Mouse (Mus musculus) hindbrain, embryonic 11.5 days (tissue): ENCODE measurements at regions not wholly inside any gene's neighbourhood (a gene's known extent, or its start where the extent isn't known, plus 50 kb on each side); places are given as distances from the start of the nearest gene placed in this dataset.

ENCODE experiments used
- ATAC-seq: fragments of 200-750 bp; cut with Nextera tagmentation; 2 replicates; pipeline ENCODE4 v1.8.0; 2017; ENCODE audit warnings: mild to moderate bottlenecking, moderate TSS enrichment, moderate library complexity; ENCODE audit not compliant: low FRiP score
- DNase-seq: peaks from one replicate; pipeline ENCODE4 v3.0.0-alpha.2; 2015; ENCODE audit warnings: low spot score
- H3K27ac ChIP-seq: fragments of 300-500 bp; sonication (generic); 2 replicates; pipeline ENCODE4 v1.5.1; 2014; ENCODE audit warnings: mild to moderate bottlenecking, low read depth, low read length
- H3K27me3 ChIP-seq: fragments of 300-500 bp; sonication (generic); 2 replicates; pipeline ENCODE4 v1.6.1; 2014; ENCODE audit warnings: mild to moderate bottlenecking, low read length, moderate library complexity, mixed read lengths; ENCODE audit not compliant: control insufficient read depth, insufficient read depth
- H3K36me3 ChIP-seq: fragments of 300-500 bp; sonication (generic); 2 replicates; pipeline ENCODE4 v1.6.1; 2014; ENCODE audit warnings: mild to moderate bottlenecking, low read length, moderate library complexity, mixed read lengths; ENCODE audit not compliant: control insufficient read depth, insufficient read depth
- H3K4me1 ChIP-seq: fragments of 300-500 bp; sonication (generic); replicated peaks from 2 replicates; pipeline ENCODE4 v1.6.1; 2014; ENCODE audit warnings: low read length, mixed read lengths; ENCODE audit not compliant: control insufficient read depth, insufficient read depth
- H3K4me2 ChIP-seq: fragments of 300-500 bp; sonication (generic); replicated peaks from 2 replicates; pipeline ENCODE4 v1.6.1; 2014; ENCODE audit warnings: mild to moderate bottlenecking, low read depth, low read length
- H3K4me3 ChIP-seq: fragments of 300-500 bp; sonication (generic); 2 replicates; pipeline ENCODE4 v1.5.1; 2014; ENCODE audit warnings: low read depth, low read length
- H3K9ac ChIP-seq: fragments of 300-500 bp; sonication (generic); 2 replicates; pipeline ENCODE4 v1.6.1; 2014; ENCODE audit warnings: low read depth, low read length
- H3K9me3 ChIP-seq: fragments of 300-500 bp; sonication (generic); 2 replicates; pipeline ENCODE4 v1.6.1; 2016; ENCODE audit warnings: low read length; ENCODE audit not compliant: control insufficient read depth
- WGBS: fragments of 180-500 bp; shearing (Covaris S2); extraction: QIAGEN DNeasy Blood & Tissue Kit; methylation state at CpG from one replicate; pipeline ENCODE4 v1.1.7; 2014; 5-methylcytosine and 5-hydroxymethylcytosine counted together

- Histone ChIP-seq H3K9me3 (no peaks in the 10 kb centered on the region), H3K27me3 (no peaks in the 10 kb centered on the region), H3K27ac (no peak overlapping the region), H3K4me3 (no peak overlapping the region), H3K9ac (no peak overlapping the region), H3K4me1 (no peaks in the 10 kb centered on the region), H3K36me3 (no peaks in the 10 kb centered on the region), H3K4me2 (no peak overlapping the region)
- WGBS, result 85% methylated on average over 11 of the region's 11 CpGs
- ATAC-seq (no peak), DNase-seq (no peak)
Observed at GRCm38 (mm10) chr17:45811632-45812221, 78.1 kb upstream of the 1600014C23Rik start.

- WGBS, result 93% methylated on average over 6 of the region's 6 CpGs
- H3K4me3 ChIP-seq, result no peak overlapping the region
- H3K27me3 ChIP-seq, result no peaks in the 10 kb centered on the region
- ATAC-seq, result no peak
- no peaks in the 10 kb centered on the region for H3K36me3 ChIP-seq
- no peak overlapping the region for H3K9ac ChIP-seq
- H3K9me3 ChIP-seq, result no peaks in the 10 kb centered on the region
- no peak for DNase-seq
- H3K27ac ChIP-seq, result no peak overlapping the region
- 0 out of 2 replicates have a peak, but pooled peaks cover 5% of the 10 kb centered on the region for H3K4me1 ChIP-seq
- no peak overlapping the region for H3K4me2 ChIP-seq
Observed at GRCm38 (mm10) chr17:45809728-45810127, 76.1 kb upstream of the 1600014C23Rik start.

GRCm38 (mm10) chr17:45808374-45808773 lies 74.7 kb upstream of the 1600014C23Rik start:
- H3K4me3 ChIP-seq, result no peak overlapping the region
- no peak overlapping the region for H3K4me2 ChIP-seq
- DNase-seq, result no peak
- 0 out of 2 replicates have a peak, but pooled peaks cover 5% of the 10 kb centered on the region for H3K4me1 ChIP-seq
- WGBS, result 69% methylated on average over 4 of the region's 4 CpGs
- H3K27ac ChIP-seq, result no peak overlapping the region
- H3K9ac ChIP-seq, result no peak overlapping the region
- H3K9me3 ChIP-seq, result no peaks in the 10 kb centered on the region
- no peaks in the 10 kb centered on the region for H3K27me3 ChIP-seq
- no peak for ATAC-seq
- H3K36me3 ChIP-seq, result no peaks in the 10 kb centered on the region

- Histone ChIP-seq H3K9me3 (no peaks in the 10 kb centered on the region), H3K27me3 (no peaks in the 10 kb centered on the region), H3K36me3 (no peaks in the 10 kb centered on the region), H3K4me1 (0 out of 2 replicates have a peak, but pooled peaks cover 5% of the 10 kb centered on the region), H3K4me2 (no peak overlapping the region), H3K4me3 (no peak overlapping the region), H3K27ac (no peak overlapping the region), H3K9ac (no peak overlapping the region)
- WGBS, result 61% methylated on average over 13 of the region's 13 CpGs
- no peak for ATAC-seq
- peak; percentile 7 for DNase-seq
Observed at GRCm38 (mm10) chr17:45807452-45807851, 73.8 kb upstream of the 1600014C23Rik start.

GRCm38 (mm10) chr17:45806831-45807230 lies 73.2 kb upstream of the 1600014C23Rik start:
- DNase-seq, result peak; percentile 8
- Histone ChIP-seq H3K9ac (no peak overlapping the region), H3K27me3 (no peaks in the 10 kb centered on the region), H3K4me3 (no peak overlapping the region), H3K36me3 (no peaks in the 10 kb centered on the region), H3K4me2 (no peak overlapping the region), H3K4me1 (0 out of 2 replicates have a peak, but pooled peaks cover 5% of the 10 kb centered on the region), H3K27ac (no peak overlapping the region), H3K9me3 (no peaks in the 10 kb centered on the region)
- 83% methylated on average over 4 of the region's 4 CpGs for WGBS
- no peak for ATAC-seq

GRCm38 (mm10) chr17:45806430-45806829 lies 72.8 kb upstream of the 1600014C23Rik start:
- no peak overlapping the region for H3K4me2 ChIP-seq
- peak; percentile 16 for DNase-seq

GRCm38 (mm10) chr17:45805471-45806082 lies 71.9 kb upstream of the 1600014C23Rik start:
- peak; percentile 57 for DNase-seq
- ATAC-seq, result no peak
- Histone ChIP-seq H3K9me3 (no peaks in the 10 kb centered on the region), H3K27ac (no peak overlapping the region), H3K36me3 (no peaks in the 10 kb centered on the region), H3K4me2 (peak overlapping the region; percentile 21; the same call in 1 of the 2 replicates), H3K9ac (no peak overlapping the region), H3K4me1 (0 out of 2 replicates have a peak, but pooled peaks cover 5% of the 10 kb centered on the region), H3K27me3 (no peaks in the 10 kb centered on the region), H3K4me3 (no peak overlapping the region)
- WGBS, result 3% methylated on average over 33 of the region's 35 CpGs

More at GRCm38 (mm10) chr17:45806430-45806829, 72.8 kb upstream of the 1600014C23Rik start:
- no peak for ATAC-seq
- 49% methylated on average over 5 of the region's 5 CpGs for WGBS
- Histone ChIP-seq H3K27me3 (no peaks in the 10 kb centered on the region), H3K27ac (no peak overlapping the region), H3K9me3 (no peaks in the 10 kb centered on the region), H3K4me3 (no peak overlapping the region), H3K4me1 (0 out of 2 replicates have a peak, but pooled peaks cover 5% of the 10 kb centered on the region), H3K36me3 (no peaks in the 10 kb centered on the region), H3K9ac (no peak overlapping the region)

- Histone ChIP-seq H3K27me3 (no peaks in the 10 kb centered on the region), H3K9me3 (no peaks in the 10 kb centered on the region), H3K4me2 (no peak overlapping the region), H3K9ac (no peak overlapping the region), H3K27ac (no peak overlapping the region), H3K4me3 (no peak overlapping the region), H3K36me3 (no peaks in the 10 kb centered on the region), H3K4me1 (0 out of 2 replicates have a peak, but pooled peaks cover 5% of the 10 kb centered on the region)
- no peak for ATAC-seq
- 87% methylated on average over 8 of the region's 8 CpGs for WGBS
- DNase-seq, result no peak
Observed at GRCm38 (mm10) chr17:45803331-45803730, 69.7 kb upstream of the 1600014C23Rik start.

GRCm38 (mm10) chr17:45802439-45802838 lies 68.8 kb upstream of the 1600014C23Rik start:
- H3K4me1 ChIP-seq, result 0 out of 2 replicates have a peak, but pooled peaks cover 5% of the 10 kb centered on the region
- H3K9me3 ChIP-seq, result no peaks in the 10 kb centered on the region
- no peaks in the 10 kb centered on the region for H3K27me3 ChIP-seq
- ATAC-seq (no peak), DNase-seq (no peak)
- WGBS, result 73% methylated on average over 8 of the region's 8 CpGs
- no peaks in the 10 kb centered on the region for H3K36me3 ChIP-seq
- no peak overlapping the region for H3K27ac ChIP-seq
- no peak overlapping the region for H3K9ac ChIP-seq
- no peak overlapping the region for H3K4me3 ChIP-seq
- H3K4me2 ChIP-seq, result no peak overlapping the region
